Mouse (Mus musculus): Measurements from ENCODE around the gene Taar1. TPM values are rescaled to one million over a fixed set of nuclear protein-coding genes. Genes with fewer than 3 reads are reported as not detected.

Taar1 gene
- not detected in 2 replicates for polyA plus RNA-seq (2012; rRNA removed)

- no peaks in the 10 kb centered on the region for H3K4me1 ChIP-seq (ENCODE audit: control insufficient read depth, insufficient read depth, low read length)
- TF ChIP-seq POLR2A (IDR thresholded peaks at IDR 0.05; ENCODE audit: extremely low read depth, insufficient read depth, low read length) (no peak), CTCF (IDR thresholded peaks at IDR 0.05; ENCODE audit: extremely low read depth, insufficient read depth, low read length) (no peak)
These were observed at the start of gene Taar1 for GRCm38 (mm10) chr10:23920056-23920455. TSS of gene Taar1 (plus strand) at chr10:23920356.

GRCm38 (mm10) chr10:23880695-23881094 lies 39.5 kb upstream of the Taar1 start:
- H3K4me3 ChIP-seq (ENCODE audit: insufficient read depth, low read length): no peak overlapping the region
- TF ChIP-seq CTCF (IDR thresholded peaks at IDR 0.05; ENCODE audit: extremely low read depth, insufficient read depth, low read length) (0 out of 2 replicates have a peak, but pooled peaks have one; percentile 4), POLR2A (IDR thresholded peaks at IDR 0.05; ENCODE audit: extremely low read depth, insufficient read depth, low read length) (no peak)
- H3K4me1 ChIP-seq (ENCODE audit: control insufficient read depth, insufficient read depth, low read length): no peaks in the 10 kb centered on the region
- no peak overlapping the region for H3K27ac ChIP-seq (ENCODE audit: insufficient read depth, low read length)

More at GRCm38 (mm10) chr10:23920056-23920455, at the start of gene Taar1:
- Histone ChIP-seq H3K4me3 (ENCODE audit: insufficient read depth, low read length) (no peak within 1 kb of the TSS), H3K27ac (ENCODE audit: insufficient read depth, low read length) (no peak within 1 kb of the TSS)

DNA sequence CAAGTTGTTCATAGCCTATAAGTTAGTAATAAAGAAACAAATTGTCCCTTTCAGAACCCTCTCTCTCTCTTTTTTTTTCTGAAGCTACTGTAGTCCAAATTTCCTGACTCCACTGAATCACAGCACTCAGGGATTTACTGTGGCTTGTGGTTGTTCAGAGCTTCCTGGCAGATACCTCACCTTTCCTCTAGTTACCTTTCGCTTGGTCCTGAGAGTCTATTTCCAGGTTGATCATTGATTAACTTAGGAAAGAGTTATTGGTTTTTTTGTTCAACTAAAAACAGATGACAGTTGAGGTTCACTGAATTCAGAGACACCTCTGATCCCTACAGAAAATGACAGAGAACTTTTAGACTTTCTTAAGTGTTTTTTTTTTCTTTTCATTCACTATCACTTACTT lies 35.2 kb upstream of the Taar1 start:
- TF ChIP-seq CTCF (IDR thresholded peaks at IDR 0.05; ENCODE audit: extremely low read depth, insufficient read depth, low read length) (no peak), POLR2A (IDR thresholded peaks at IDR 0.05; ENCODE audit: extremely low read depth, insufficient read depth, low read length) (no peak)
- H3K4me3 ChIP-seq (ENCODE audit: insufficient read depth, low read length): no peak overlapping the region
- no peak overlapping the region for H3K27ac ChIP-seq (ENCODE audit: insufficient read depth, low read length)

DNA sequence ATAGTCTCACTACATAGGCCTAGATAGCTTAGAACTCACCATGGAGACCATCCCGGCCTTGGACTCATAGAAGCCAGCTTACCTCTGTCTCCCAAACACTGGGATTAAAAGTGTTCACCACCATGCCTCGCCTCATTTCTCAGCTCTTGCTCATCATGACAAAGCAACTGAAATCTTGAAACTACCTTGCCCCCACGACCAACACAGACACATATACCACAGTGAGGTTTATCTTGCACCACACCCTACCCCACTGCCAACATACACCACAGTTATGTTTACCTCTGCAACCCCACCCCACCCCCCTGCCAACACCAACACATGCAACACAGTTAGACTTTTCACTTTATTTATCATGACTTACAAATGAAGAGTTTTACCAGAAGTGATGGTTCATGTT lies 34.1 kb upstream of the Taar1 start:
- Histone ChIP-seq H3K27ac (ENCODE audit: insufficient read depth, low read length) (no peak overlapping the region), H3K4me3 (ENCODE audit: insufficient read depth, low read length) (no peak overlapping the region), H3K4me1 (ENCODE audit: control insufficient read depth, insufficient read depth, low read length) (no peaks in the 10 kb centered on the region)
- TF ChIP-seq CTCF (IDR thresholded peaks at IDR 0.05; ENCODE audit: extremely low read depth, insufficient read depth, low read length): no peak
- TF ChIP-seq POLR2A (IDR thresholded peaks at IDR 0.05; ENCODE audit: extremely low read depth, insufficient read depth, low read length): no peak

More for the DNA sequence above, 35.2 kb upstream of the Taar1 start:
- H3K4me1 ChIP-seq (ENCODE audit: control insufficient read depth, insufficient read depth, low read length): no peaks in the 10 kb centered on the region

DNA sequence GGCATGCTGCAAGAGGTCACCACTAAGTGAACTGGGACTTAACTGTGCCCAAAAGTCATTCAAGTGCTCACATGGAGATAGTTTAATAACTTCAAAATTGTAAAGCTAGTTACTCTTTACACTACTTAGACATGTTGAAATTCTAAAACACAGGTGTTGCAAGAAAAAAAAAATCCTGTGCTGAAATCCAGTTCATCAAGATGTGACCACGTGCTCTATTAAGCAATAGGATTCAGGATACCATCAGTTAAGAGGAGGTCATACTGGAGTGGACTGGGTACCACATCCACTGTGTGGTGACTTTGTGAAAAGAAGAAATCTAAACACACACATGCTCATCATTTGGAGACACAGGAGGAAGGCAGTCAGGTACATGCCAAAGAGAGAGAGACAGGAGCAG lies 27.2 kb upstream of the Taar1 start:
- Histone ChIP-seq H3K4me3 (ENCODE audit: insufficient read depth, low read length) (no peak overlapping the region), H3K4me1 (ENCODE audit: control insufficient read depth, insufficient read depth, low read length) (no peaks in the 10 kb centered on the region), H3K27ac (ENCODE audit: insufficient read depth, low read length) (no peak overlapping the region)
- TF ChIP-seq CTCF (IDR thresholded peaks at IDR 0.05; ENCODE audit: extremely low read depth, insufficient read depth, low read length) (no peak), POLR2A (IDR thresholded peaks at IDR 0.05; ENCODE audit: extremely low read depth, insufficient read depth, low read length) (no peak)

DNA sequence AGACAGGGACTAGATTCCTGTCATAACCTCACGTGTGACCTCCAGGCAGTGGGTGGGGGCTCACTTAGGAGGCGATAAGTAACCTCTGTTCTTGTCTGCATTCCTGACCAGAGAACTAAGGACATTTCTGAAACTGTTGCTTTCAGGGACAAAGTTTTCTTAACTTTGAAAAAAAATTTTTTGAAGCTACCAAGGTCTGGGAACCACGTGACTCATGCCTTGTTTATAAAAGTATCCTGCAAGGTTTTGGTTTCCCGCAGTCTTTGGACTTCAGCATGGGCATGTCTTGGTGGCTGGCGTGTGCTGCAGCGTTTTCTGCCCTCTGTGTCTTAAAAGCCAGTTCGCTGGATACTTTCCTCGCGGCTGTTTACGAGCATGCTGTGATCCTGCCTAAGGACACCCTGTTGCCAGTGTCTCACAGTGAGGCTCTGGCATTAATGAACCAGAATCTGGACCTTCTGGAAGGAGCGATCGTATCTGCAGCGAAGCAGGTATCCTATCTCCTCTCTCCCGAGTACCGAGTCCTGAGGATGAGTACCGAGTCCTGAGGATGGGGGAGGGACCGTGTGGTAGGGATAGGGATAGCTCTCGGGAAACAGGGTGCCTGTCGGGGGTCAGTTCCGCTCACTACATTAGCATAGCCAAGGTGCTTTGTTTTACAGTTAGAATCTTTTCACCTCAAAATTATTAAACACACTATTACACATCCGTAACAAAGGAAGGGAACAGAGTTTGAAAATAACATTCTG lies 25.4 kb upstream of the Taar1 start, which contains the start of gene Vnn1:
Gene Vnn1, plus strand, starts transcription at position 88 of the 749 bp plus-strand sequence.
- TF ChIP-seq CTCF (IDR thresholded peaks at IDR 0.05; ENCODE audit: extremely low read depth, insufficient read depth, low read length): no peak
- no peak for TF ChIP-seq POLR2A (IDR thresholded peaks at IDR 0.05; ENCODE audit: extremely low read depth, insufficient read depth, low read length)
- H3K27ac ChIP-seq (ENCODE audit: insufficient read depth, low read length): no peak within 1 kb of the TSS
- 0 out of 2 replicates have a peak within 1 kb of the TSS, but pooled peaks have one; percentile 6 for H3K4me3 ChIP-seq (ENCODE audit: insufficient read depth, low read length)
- H3K4me1 ChIP-seq (ENCODE audit: control insufficient read depth, insufficient read depth, low read length): no peaks in the 10 kb centered on the region

DNA sequence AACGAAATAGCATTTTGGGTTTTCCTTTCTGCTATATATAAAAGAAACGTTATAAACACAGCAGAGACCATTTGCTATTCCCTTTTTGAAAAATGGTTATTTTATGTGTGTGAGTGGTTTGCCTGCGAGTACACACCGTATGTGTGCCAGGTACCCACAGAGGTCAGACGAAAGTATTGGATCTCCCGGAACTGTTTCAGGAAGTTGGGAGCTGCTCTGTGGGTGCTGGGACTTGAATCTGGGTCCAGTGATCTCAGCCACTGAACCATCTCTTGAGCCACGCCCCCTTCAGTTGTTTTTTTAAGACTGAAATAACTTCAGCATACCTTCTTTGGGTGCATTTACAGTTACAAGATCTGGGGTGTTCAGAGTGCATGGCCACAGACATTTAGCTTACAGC lies 24.8 kb upstream of the Taar1 start:
- no peaks in the 10 kb centered on the region for H3K4me1 ChIP-seq (ENCODE audit: control insufficient read depth, insufficient read depth, low read length)
- TF ChIP-seq CTCF (IDR thresholded peaks at IDR 0.05; ENCODE audit: extremely low read depth, insufficient read depth, low read length) (no peak), POLR2A (IDR thresholded peaks at IDR 0.05; ENCODE audit: extremely low read depth, insufficient read depth, low read length) (no peak)
- no peak overlapping the region for H3K4me3 ChIP-seq (ENCODE audit: insufficient read depth, low read length)
- no peak overlapping the region for H3K27ac ChIP-seq (ENCODE audit: insufficient read depth, low read length)

GRCm38 (mm10) chr10:23901119-23901518 lies 19.0 kb upstream of the Taar1 start:
- Histone ChIP-seq H3K4me3 (ENCODE audit: insufficient read depth, low read length) (no peak overlapping the region), H3K4me1 (ENCODE audit: control insufficient read depth, insufficient read depth, low read length) (no peaks in the 10 kb centered on the region), H3K27ac (ENCODE audit: insufficient read depth, low read length) (no peak overlapping the region)
- TF ChIP-seq CTCF (IDR thresholded peaks at IDR 0.05; ENCODE audit: extremely low read depth, insufficient read depth, low read length) (no peak), POLR2A (IDR thresholded peaks at IDR 0.05; ENCODE audit: extremely low read depth, insufficient read depth, low read length) (no peak)

DNA sequence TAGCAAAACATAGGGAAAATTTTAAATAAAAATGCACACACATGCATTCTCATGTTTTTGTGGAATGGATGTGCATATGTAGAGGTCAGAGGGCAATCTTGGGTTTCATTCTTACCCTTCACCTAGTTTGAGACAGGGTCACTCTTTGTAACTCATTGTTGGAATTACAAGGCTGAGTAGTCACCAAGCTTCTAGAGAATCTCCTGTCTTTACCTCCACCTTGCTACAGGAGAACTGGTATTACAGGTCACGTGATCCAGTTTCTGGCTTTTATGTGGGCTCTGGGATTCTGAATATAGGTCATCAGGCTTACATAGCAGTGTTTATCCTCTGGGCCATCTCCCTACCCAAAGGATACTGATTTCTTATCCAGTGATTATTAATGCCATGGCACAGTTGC lies 14.5 kb upstream of the Taar1 start:
- TF ChIP-seq CTCF (IDR thresholded peaks at IDR 0.05; ENCODE audit: extremely low read depth, insufficient read depth, low read length) (no peak), POLR2A (IDR thresholded peaks at IDR 0.05; ENCODE audit: extremely low read depth, insufficient read depth, low read length) (no peak)
- no peak overlapping the region for H3K4me3 ChIP-seq (ENCODE audit: insufficient read depth, low read length)
- H3K27ac ChIP-seq (ENCODE audit: insufficient read depth, low read length): no peak overlapping the region
- no peaks in the 10 kb centered on the region for H3K4me1 ChIP-seq (ENCODE audit: control insufficient read depth, insufficient read depth, low read length)

- no peak overlapping the region for H3K4me3 ChIP-seq (ENCODE audit: insufficient read depth, low read length)
- TF ChIP-seq POLR2A (IDR thresholded peaks at IDR 0.05; ENCODE audit: extremely low read depth, insufficient read depth, low read length) (no peak), CTCF (IDR thresholded peaks at IDR 0.05; ENCODE audit: extremely low read depth, insufficient read depth, low read length) (no peak)
- H3K27ac ChIP-seq (ENCODE audit: insufficient read depth, low read length): no peak overlapping the region
- H3K4me1 ChIP-seq (ENCODE audit: control insufficient read depth, insufficient read depth, low read length): no peaks in the 10 kb centered on the region
These were observed 2.3 kb downstream of the Taar1 start for GRCm38 (mm10) chr10:23922468-23922867.

All from cortical plate, adult 2 months (tissue).